Mouse (Mus musculus): ENCODE data around the gene Zfyve1. TPM values are rescaled to one million over a fixed set of nuclear protein-coding genes. Genes with fewer than 3 reads are reported as not detected.
"Not testable (repeated sequence)": the region's sequence is repeated elsewhere in the genome, so short reads cannot be mapped to it uniquely, and the experiment has no call there.

Gene Zfyve1
- total and polyA plus RNA-seq, 2 experiments from 2014 or later, result 10.5 to 18.0 TPM

- Histone ChIP-seq H3K4me1 (ENCODE audit: control insufficient read depth, insufficient read depth) (no peaks in the 10 kb centered on the region), H3K9me3 (replicated peaks; ENCODE audit: control insufficient read depth, low read length) (no peaks in the 10 kb centered on the region), H3K27me3 (ENCODE audit: control insufficient read depth, insufficient read depth, low read length) (no peaks in the 10 kb centered on the region), H3K4me3 (ENCODE audit: low read depth, low read length) (peak overlapping the region; percentile 82), H3K27ac (ENCODE audit: low read depth) (peak overlapping the region; percentile 95), H3K9ac (replicated peaks; ENCODE audit: low read depth, low read length) (peak overlapping the region; percentile 98), H3K4me2 (ENCODE audit: low read depth, low read length) (peak overlapping the region; percentile 94), H3K36me3 (replicated peaks; ENCODE audit: control insufficient read depth, insufficient read depth, low read length) (peaks cover 8% of the 10 kb centered on the region; the same call in 1 of the 2 replicates)
- ATAC-seq (ENCODE audit: insufficient read depth, low read depth) (peak; percentile 100), DNase-seq (ENCODE audit: low spot score) (peak; percentile 100)
- WGBS, result under 1% methylated on average over 53 of the region's 68 CpGs
- TF ChIP-seq CTCF (IDR thresholded peaks at IDR 0.05; ENCODE audit: low read depth) (no peak), EP300 (IDR thresholded peaks at IDR 0.05; ENCODE audit: low read depth) (peak; percentile 84; the same call in 1 of the 2 replicates)
These were observed 35.0 kb upstream of the Zfyve1 start for GRCm38 (mm10) chr12:83631743-83632679.

- H3K4me1 ChIP-seq (ENCODE audit: control insufficient read depth, insufficient read depth); H3K27me3 ChIP-seq (ENCODE audit: control insufficient read depth, insufficient read depth, low read length); ATAC-seq (ENCODE audit: insufficient read depth, low read depth); DNase-seq (ENCODE audit: low spot score); H3K9me3 ChIP-seq (replicated peaks; ENCODE audit: control insufficient read depth, low read length); H3K36me3 ChIP-seq (replicated peaks; ENCODE audit: control insufficient read depth, insufficient read depth, low read length): not testable (repeated sequence)
- WGBS, result no CpG with 5 or more reads among the region's 5 CpGs
- Histone ChIP-seq H3K9ac (replicated peaks; ENCODE audit: low read depth, low read length) (peak within 1 kb of the TSS; percentile 98), H3K27ac (ENCODE audit: low read depth) (peak within 1 kb of the TSS; percentile 95), H3K4me3 (ENCODE audit: low read depth, low read length) (peak within 1 kb of the TSS; percentile 82), H3K4me2 (ENCODE audit: low read depth, low read length) (peak within 1 kb of the TSS; percentile 83)
These were observed 33.9 kb upstream of the Zfyve1 start, which contains the start of gene Rbm25 for GRCm38 (mm10) chr12:83630936-83631335. Rbm25 (plus strand) TSS chr12:83631236.

- ATAC-seq (ENCODE audit: insufficient read depth, low read depth) (no peak), DNase-seq (ENCODE audit: low spot score) (no peak)
- Histone ChIP-seq H3K9ac (replicated peaks; ENCODE audit: low read depth, low read length) (no peak overlapping the region), H3K4me1 (ENCODE audit: control insufficient read depth, insufficient read depth) (no peaks in the 10 kb centered on the region), H3K9me3 (replicated peaks; ENCODE audit: control insufficient read depth, low read length) (no peaks in the 10 kb centered on the region), H3K27me3 (ENCODE audit: control insufficient read depth, insufficient read depth, low read length) (no peaks in the 10 kb centered on the region), H3K27ac (ENCODE audit: low read depth) (no peak overlapping the region), H3K4me3 (ENCODE audit: low read depth, low read length) (no peak overlapping the region), H3K4me2 (ENCODE audit: low read depth, low read length) (no peak overlapping the region), H3K36me3 (replicated peaks; ENCODE audit: control insufficient read depth, insufficient read depth, low read length) (no peaks in the 10 kb centered on the region)
- 68% methylated on average over 1 of the region's 1 CpGs for WGBS
- TF ChIP-seq EP300 (IDR thresholded peaks at IDR 0.05; ENCODE audit: low read depth) (no peak), CTCF (IDR thresholded peaks at IDR 0.05; ENCODE audit: low read depth) (no peak)
These were observed 27.3 kb upstream of the Zfyve1 start for GRCm38 (mm10) chr12:83624321-83624720.

- DNase-seq (ENCODE audit: low spot score) (no peak), ATAC-seq (ENCODE audit: insufficient read depth, low read depth) (no peak)
- no peaks in the 10 kb centered on the region for H3K27me3 ChIP-seq (ENCODE audit: control insufficient read depth, insufficient read depth, low read length)
- 70% methylated on average over 6 of the region's 6 CpGs for WGBS
- H3K9me3 ChIP-seq (replicated peaks; ENCODE audit: control insufficient read depth, low read length), result no peaks in the 10 kb centered on the region
- no peak overlapping the region for H3K27ac ChIP-seq (ENCODE audit: low read depth)
- no peaks in the 10 kb centered on the region for H3K36me3 ChIP-seq (replicated peaks; ENCODE audit: control insufficient read depth, insufficient read depth, low read length)
- H3K4me3 ChIP-seq (ENCODE audit: low read depth, low read length), result no peak overlapping the region
- H3K4me1 ChIP-seq (ENCODE audit: control insufficient read depth, insufficient read depth), result no peaks in the 10 kb centered on the region
- TF ChIP-seq EP300 (IDR thresholded peaks at IDR 0.05; ENCODE audit: low read depth) (no peak), CTCF (IDR thresholded peaks at IDR 0.05; ENCODE audit: low read depth) (no peak)
- no peak overlapping the region for H3K4me2 ChIP-seq (ENCODE audit: low read depth, low read length)
- no peak overlapping the region for H3K9ac ChIP-seq (replicated peaks; ENCODE audit: low read depth, low read length)
These were observed 25.2 kb upstream of the Zfyve1 start for GRCm38 (mm10) chr12:83622031-83622755.

- not testable (repeated sequence) for H3K27ac ChIP-seq (ENCODE audit: low read depth); DNase-seq (ENCODE audit: low spot score); H3K9ac ChIP-seq (replicated peaks; ENCODE audit: low read depth, low read length); H3K9me3 ChIP-seq (replicated peaks; ENCODE audit: control insufficient read depth, low read length); H3K4me1 ChIP-seq (ENCODE audit: control insufficient read depth, insufficient read depth); H3K36me3 ChIP-seq (replicated peaks; ENCODE audit: control insufficient read depth, insufficient read depth, low read length); ATAC-seq (ENCODE audit: insufficient read depth, low read depth); H3K27me3 ChIP-seq (ENCODE audit: control insufficient read depth, insufficient read depth, low read length)
- Histone ChIP-seq H3K4me2 (ENCODE audit: low read depth, low read length) (peak overlapping the region; percentile 48), H3K4me3 (ENCODE audit: low read depth, low read length) (peak overlapping the region; percentile 15; the same call in 1 of the 2 replicates)
- 38% methylated on average over 21 of the region's 23 CpGs for WGBS
These were observed 23.7 kb upstream of the Zfyve1 start for GRCm38 (mm10) chr12:83620694-83621093.

Data from heart, postnatal 0 days (tissue).